Mouse (Mus musculus) brown adipose tissue, adult 24 weeks (tissue): Measurements from ENCODE around the gene Gba. TPM values are rescaled to one million over a fixed set of nuclear protein-coding genes. Genes with fewer than 3 reads are reported as not detected.
"Not testable (repeated sequence)": the region's sequence is repeated elsewhere in the genome, so short reads cannot be mapped to it uniquely, and the experiment has no call there.

Experiments
- H3K27ac ChIP-seq: fragments of 200-500 bp; replicated peaks from 2 replicates; pipeline ENCODE4 v1.5.1; 2012; ENCODE audit warnings: low read depth, mild to moderate bottlenecking, low read length
- H3K4me1 ChIP-seq: fragments of 200-500 bp; 2 replicates; pipeline ENCODE4 v1.6.1; 2012; ENCODE audit warnings: low read length, mixed read lengths; ENCODE audit not compliant: control insufficient read depth, insufficient read depth, insufficient read length
- H3K4me3 ChIP-seq: fragments of 200-500 bp; 2 replicates; pipeline ENCODE4 v1.5.1; 2012; ENCODE audit warnings: low read depth, mild to moderate bottlenecking, low read length, moderate library complexity; ENCODE audit not compliant: insufficient read depth
- polyA plus RNA-seq: library from polyadenylated mRNA; stranded (reverse); fragments of >200 nt; gene quantifications from 2 replicates; pipeline ENCODE4 v1.2.4, GENCODE M21; 2012; ENCODE audit not compliant: missing spikeins, insufficient read depth, insufficient read length

Gba gene
- polyA plus RNA-seq, 1 experiment = 18.2 TPM

GRCm38 (mm10) chr3:89195979-89196877 is 6.5 kb upstream of the Gba start:
- peak overlapping the region; percentile 62 for H3K4me3 ChIP-seq
- peak overlapping the region; percentile 52 for H3K27ac ChIP-seq
- H3K4me1 ChIP-seq = no peaks in the 10 kb centered on the region

- Histone ChIP-seq H3K4me1 (peaks cover 3% of the 10 kb centered on the region; the same call in 1 of the 2 replicates), H3K4me3 (no peak overlapping the region), H3K27ac (no peak overlapping the region)
These were observed 2.9 kb upstream of the Gba start for GRCm38 (mm10) chr3:89199839-89200238.

- Histone ChIP-seq H3K4me1 (peaks cover 3% of the 10 kb centered on the region; the same call in 1 of the 2 replicates), H3K27ac (peak overlapping the region; percentile 36; the same call in 1 of the 2 replicates), H3K4me3 (peak overlapping the region; percentile 69)
These were observed 400 bp downstream of the Gba start for GRCm38 (mm10) chr3:89203142-89203514.

GRCm38 (mm10) chr3:89206079-89206478 is 3.4 kb downstream of the Gba start:
- Histone ChIP-seq H3K4me3 (no peak overlapping the region), H3K4me1 (peaks cover 3% of the 10 kb centered on the region; the same call in 1 of the 2 replicates), H3K27ac (no peak overlapping the region)

- Histone ChIP-seq H3K4me1 (peaks cover 3% of the 10 kb centered on the region; the same call in 1 of the 2 replicates), H3K27ac (no peak overlapping the region), H3K4me3 (no peak overlapping the region)
These were observed 4.0 kb downstream of the Gba start for GRCm38 (mm10) chr3:89206695-89207094.

GRCm38 (mm10) chr3:89208075-89208657 is 5.4 kb downstream of the Gba start:
- H3K27ac ChIP-seq = no peak overlapping the region
- no peak overlapping the region for H3K4me3 ChIP-seq
- H3K4me1 ChIP-seq = peaks cover 3% of the 10 kb centered on the region; the same call in 1 of the 2 replicates

GRCm38 (mm10) chr3:89208736-89209135 is 6.0 kb downstream of the Gba start:
- Histone ChIP-seq H3K27ac (no peak overlapping the region), H3K4me3 (no peak overlapping the region), H3K4me1 (no peaks in the 10 kb centered on the region)

GRCm38 (mm10) chr3:89209731-89210130 is 7.0 kb downstream of the Gba start:
- no peak overlapping the region for H3K4me3 ChIP-seq
- no peak overlapping the region for H3K27ac ChIP-seq
- H3K4me1 ChIP-seq = no peaks in the 10 kb centered on the region

GRCm38 (mm10) chr3:89210162-89210561 is 7.4 kb downstream of the Gba start:
- Histone ChIP-seq H3K4me1 (no peaks in the 10 kb centered on the region), H3K27ac (no peak overlapping the region), H3K4me3 (no peak overlapping the region)

- no peak overlapping the region for H3K4me3 ChIP-seq
- no peak overlapping the region for H3K27ac ChIP-seq
- H3K4me1 ChIP-seq = no peaks in the 10 kb centered on the region
These were observed 8.0 kb downstream of the Gba start for GRCm38 (mm10) chr3:89210731-89211130.

GRCm38 (mm10) chr3:89213803-89214530 is 11.2 kb downstream of the Gba start:
- Histone ChIP-seq H3K4me1 (no peaks in the 10 kb centered on the region), H3K27ac (peak overlapping the region; percentile 84), H3K4me3 (peak overlapping the region; percentile 84)

- Histone ChIP-seq H3K27ac (peak within 1 kb of the TSS; percentile 75), H3K4me1 (no peaks in the 10 kb centered on the region), H3K4me3 (peak within 1 kb of the TSS; percentile 84)
These were observed 12.1 kb downstream of the Gba start, which contains the start of gene Thbs3 for GRCm38 (mm10) chr3:89214681-89215411. Gene Thbs3, plus strand, starts transcription at chr3:89215180.

GRCm38 (mm10) chr3:89215853-89216252 is 13.1 kb downstream of the Gba start:
- H3K4me3 ChIP-seq = peak overlapping the region; percentile 29; the same call in 1 of the 2 replicates
- no peaks in the 10 kb centered on the region for H3K4me1 ChIP-seq
- H3K27ac ChIP-seq = no peak overlapping the region

- not testable (repeated sequence) for H3K4me1 ChIP-seq, H3K4me3 ChIP-seq, H3K27ac ChIP-seq
These were observed 13.7 kb downstream of the Gba start for GRCm38 (mm10) chr3:89216407-89216806.
